Mouse (Mus musculus): ENCODE data around the gene Nr4a2.

DNA sequence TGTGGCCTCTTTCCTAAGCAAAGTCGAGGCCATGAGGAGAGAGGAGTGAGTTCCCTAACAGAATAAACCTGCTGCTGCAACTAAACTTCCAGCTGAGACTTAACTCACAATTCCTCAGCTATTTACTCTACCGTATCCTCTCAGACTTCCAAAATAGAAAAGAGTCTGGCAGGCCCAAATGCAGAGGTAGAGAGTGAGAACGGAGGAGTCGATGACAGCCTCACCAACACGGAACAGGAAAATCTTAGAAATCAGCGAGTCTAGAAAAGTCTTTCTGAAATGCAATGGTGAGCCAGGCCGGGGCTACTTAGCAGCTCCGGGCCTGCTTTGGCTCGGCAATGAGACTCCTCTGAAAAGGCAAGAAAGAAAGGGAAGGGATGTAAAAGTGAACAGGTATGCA is 51.4 kb downstream of the Nr4a2 start:
- TF ChIP-seq MAZ (IDR thresholded peaks at IDR 0.05; ENCODE audit: low read depth, low read length) (no peak), POLR2A (IDR thresholded peaks at IDR 0.05; ENCODE audit: low read depth, low read length) (no peak)

Data from CH12.LX (cell line).